Mouse (Mus musculus) thymus, adult 18-20 months (tissue): Measurements from ENCODE around the gene Hspa1l.
"Not testable (repeated sequence)": the region's sequence is repeated elsewhere in the genome, so short reads cannot be mapped to it uniquely, and the experiment has no call there.

Source experiments
- DNase-seq, 2 experiments: peaks; one replicate each; pipeline ENCODE4 v3.0.0; 2022; ENCODE audit warnings: mixed read lengths in 2 of 2

The Hspa1l gene

DNA sequence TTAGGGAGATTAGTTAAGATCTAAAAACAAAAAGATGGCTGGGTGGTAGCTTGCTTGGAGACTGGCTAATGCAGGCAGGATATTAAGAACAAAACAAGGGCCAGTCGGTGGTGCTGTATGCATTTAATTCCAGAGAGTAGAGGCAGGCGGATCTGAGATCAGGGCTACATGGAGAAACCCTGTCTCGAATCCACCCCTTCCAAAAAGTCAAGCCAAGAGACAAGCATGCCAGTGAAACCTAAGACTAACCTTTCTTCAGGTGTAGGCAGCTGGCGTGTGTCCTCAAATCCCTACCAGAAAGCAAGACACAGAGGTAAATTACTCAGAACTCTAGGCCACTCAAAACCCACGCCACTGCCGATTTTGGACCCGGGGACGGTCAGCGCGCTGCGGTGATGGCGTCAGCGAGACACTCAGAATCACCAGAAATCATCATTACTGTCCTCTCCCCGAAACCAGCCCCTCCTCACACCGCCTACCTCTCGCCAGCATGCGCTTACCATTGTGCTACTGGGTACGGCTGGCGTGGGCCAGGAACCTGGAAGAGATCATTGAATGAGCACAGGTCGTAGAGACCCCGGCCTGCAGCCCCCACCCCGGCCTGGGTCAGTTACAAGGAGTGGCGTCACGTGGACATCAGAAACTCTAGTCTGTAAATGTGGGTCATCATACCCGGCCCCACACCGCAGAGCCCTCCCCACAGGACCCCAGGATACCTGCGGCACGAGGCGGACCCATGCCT, 20.7 kb upstream of the Hspa1l start:
- DNase-seq: peak in 1 of 2 experiments; percentile 59

GRCm38 (mm10) chr17:34952378-34953040, 20.0 kb upstream of the Hspa1l start:
- DNase-seq: peak in 1 of 2 experiments; percentile 44

- DNase-seq: no peak
Measured at GRCm38 (mm10) chr17:34953258-34953657, 19.2 kb upstream of the Hspa1l start.

- DNase-seq: no peak
Measured at GRCm38 (mm10) chr17:34953904-34954303, 18.6 kb upstream of the Hspa1l start.

- no peak for DNase-seq
Measured at GRCm38 (mm10) chr17:34954831-34955230, 17.7 kb upstream of the Hspa1l start.

DNA sequence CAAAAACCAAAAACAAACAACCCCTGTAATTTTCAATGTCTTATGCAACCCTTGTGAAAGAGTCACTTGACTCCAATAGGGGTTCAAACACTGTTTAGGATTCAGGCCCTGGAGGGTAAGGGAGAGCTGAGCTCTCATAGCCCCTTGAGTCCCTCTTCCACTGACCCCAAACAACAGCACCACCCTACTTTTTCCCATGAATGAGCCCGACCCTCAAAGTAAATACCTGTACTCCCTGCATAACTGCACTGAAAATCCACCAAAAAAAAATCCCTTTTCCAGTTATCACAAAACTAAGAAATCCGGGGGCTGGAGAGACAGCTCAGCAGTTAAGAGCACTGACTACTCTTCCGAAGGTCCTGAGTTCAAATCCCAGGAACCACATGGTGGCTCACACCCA, 16.6 kb upstream of the Hspa1l start:
- DNase-seq: no peak

- no peak for DNase-seq
Measured at GRCm38 (mm10) chr17:34956340-34956739, 16.2 kb upstream of the Hspa1l start.

GRCm38 (mm10) chr17:34957291-34957690, 15.2 kb upstream of the Hspa1l start:
- DNase-seq: not testable (repeated sequence)

GRCm38 (mm10) chr17:34957966-34958365, 14.5 kb upstream of the Hspa1l start:
- not testable (repeated sequence) for DNase-seq

DNA sequence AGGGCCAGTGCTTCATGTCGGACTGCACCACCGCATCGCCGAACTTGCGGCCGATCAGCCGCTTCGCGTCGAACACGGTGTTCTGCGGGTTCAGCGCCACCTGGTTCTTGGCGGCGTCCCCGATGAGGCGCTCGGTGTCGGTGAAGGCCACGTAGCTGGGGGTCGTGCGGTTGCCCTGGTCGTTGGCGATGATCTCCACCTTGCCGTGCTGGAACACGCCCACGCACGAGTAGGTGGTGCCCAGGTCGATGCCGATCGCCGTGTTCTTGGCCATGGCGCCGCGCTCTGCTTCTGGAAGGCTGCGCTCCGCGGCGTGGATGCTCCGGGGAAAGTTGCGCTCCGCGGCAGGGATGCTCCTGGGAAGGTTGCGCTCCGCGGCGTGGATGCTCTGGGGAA, 13.8 kb upstream of the Hspa1l start:
- DNase-seq: not testable (repeated sequence)

DNA sequence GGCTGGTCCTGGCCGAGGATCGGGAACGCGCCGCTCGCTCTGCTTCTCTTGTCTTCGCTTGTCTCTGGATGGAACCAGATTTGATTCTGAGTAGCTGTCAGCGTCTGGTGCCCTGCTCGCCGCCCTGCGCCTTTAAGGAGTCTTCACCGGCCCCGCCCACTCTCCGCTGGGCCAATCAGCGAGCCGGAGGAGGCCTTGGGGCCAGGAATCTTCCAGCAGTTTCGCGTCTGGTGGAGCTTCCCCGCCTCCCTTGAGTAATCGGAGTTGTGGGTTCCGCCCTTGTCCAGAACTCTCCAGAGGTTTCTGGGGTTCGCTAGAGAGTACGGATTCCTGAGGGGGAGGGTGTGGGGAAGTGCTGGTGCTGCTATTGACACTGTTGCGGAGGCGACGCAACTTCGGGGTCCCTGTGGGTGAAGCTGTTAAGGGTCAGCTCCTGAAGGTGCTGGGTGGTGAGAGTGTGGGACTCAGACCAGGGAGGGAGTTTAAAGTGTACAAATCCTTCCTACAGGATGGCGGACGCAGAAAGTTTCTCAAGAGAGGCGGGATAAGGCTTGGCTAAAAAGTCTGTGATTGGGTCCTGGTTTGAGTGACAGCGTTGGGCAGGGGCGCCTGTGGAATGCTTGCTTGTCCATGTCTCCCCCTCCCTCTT, 13.2 kb upstream of the Hspa1l start, which contains the start of gene Hspa1b:
Gene Hspa1b, minus strand, starts transcription at position 109 of the 649 bp plus-strand sequence.
- peak; percentile 63 to 76 for DNase-seq

- no peak for DNase-seq
Measured at GRCm38 (mm10) chr17:34959881-34960515, 12.5 kb upstream of the Hspa1l start.

DNA sequence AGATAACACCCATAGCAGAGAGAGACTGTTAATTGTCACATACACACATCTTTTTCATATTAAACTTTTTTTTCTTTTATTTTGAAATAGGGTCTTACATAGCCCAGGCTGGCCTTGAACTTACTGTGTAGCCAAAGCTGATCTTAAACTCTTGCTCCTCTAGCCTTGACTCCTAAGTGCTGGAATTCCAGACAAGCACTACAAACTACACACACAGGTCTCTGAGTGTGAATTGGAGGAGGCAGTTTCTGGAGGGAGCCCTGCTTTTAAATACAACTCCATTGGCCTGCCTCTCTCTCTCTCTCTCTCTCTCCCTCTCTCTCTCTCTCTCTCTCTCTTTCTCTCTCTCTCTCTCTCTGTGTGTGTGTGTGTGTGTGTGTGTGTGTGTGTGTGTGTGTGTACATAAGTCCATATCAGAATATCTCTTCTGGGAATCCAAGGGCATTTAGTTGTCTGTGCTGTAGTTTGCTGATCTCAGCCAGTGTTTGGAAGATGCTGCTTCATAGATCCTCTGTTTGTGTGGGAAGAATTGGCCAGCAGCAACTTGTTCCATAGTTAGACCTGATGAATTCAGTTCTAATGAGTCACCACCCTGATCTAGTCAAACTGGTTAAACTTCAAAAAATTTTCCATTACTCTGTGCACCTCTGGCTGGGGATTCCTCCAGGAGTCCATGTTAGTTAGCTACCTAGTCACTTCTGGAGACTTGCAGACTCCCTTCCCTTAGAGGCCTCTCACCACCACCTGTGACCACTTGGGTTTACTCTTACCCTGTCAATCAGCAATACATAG, 11.6 kb upstream of the Hspa1l start:
- no peak for DNase-seq

DNA sequence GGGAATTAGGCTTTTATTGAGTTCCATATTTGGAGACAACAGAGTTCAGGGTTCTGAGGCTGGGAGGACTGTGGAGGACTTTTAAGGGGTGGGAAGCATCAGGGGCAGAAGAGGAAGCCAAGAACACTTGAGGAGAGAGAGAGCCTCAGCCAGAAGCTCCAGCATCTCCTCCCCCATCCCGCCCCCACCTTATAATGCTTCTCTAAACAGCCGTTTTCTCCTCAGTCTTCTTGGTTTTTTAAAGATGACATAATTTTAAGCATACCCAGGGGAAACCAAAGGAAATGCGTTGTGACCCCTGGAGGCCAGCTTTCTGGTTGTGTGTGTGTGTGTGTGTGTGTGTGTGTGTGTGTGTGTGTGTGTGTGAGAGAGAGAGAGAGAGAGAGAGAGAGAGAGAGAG, 10.4 kb upstream of the Hspa1l start:
- no peak for DNase-seq

DNA sequence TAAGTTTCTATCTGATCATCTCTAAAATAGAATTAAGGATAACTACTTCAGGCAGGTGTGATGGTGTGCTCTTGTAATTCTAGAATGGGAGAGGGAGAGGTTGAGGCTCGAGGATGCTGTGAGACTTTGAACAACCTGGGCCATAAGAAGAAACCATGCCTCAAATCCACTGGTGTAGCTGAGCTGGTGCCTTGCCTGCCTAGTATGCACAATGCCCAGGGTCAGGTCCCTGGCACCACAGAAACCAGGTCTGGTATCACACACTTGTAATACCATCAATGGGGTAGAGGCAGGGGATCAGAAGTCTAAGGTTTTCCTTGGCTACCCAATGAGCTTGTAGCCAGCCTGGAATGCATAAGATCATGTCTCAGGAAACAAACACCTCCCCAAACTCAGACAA, 9.7 kb upstream of the Hspa1l start:
- DNase-seq: no peak

DNA sequence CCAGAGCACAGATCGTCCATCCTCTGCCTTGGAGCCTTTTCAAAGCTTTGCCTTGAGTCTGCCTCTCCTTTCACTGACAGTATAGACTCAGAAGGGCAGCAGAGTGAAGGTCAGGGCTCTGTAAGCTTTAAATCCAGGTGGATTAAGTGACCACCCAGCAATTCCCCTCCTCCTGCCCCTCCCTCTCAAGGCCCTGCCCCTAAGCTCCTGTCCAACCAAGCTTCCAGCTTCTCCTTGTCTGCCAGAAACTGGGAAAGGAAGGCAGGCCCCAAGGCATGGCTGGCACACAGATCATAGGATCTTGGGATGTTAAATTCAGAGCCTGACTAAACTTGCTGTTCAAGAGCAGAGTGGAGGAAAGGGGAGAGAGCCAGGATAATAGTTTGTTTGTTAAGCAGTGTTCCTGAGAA, 7.9 kb upstream of the Hspa1l start:
- no peak for DNase-seq

GRCm38 (mm10) chr17:34965627-34966026, 6.9 kb upstream of the Hspa1l start:
- no peak for DNase-seq

- not testable (repeated sequence) for DNase-seq
Measured at GRCm38 (mm10) chr17:34969822-34970221, 2.7 kb upstream of the Hspa1l start, which contains the start of gene Gm20481. TSS of gene Gm20481 (plus strand) at chr17:34969912.

DNA sequence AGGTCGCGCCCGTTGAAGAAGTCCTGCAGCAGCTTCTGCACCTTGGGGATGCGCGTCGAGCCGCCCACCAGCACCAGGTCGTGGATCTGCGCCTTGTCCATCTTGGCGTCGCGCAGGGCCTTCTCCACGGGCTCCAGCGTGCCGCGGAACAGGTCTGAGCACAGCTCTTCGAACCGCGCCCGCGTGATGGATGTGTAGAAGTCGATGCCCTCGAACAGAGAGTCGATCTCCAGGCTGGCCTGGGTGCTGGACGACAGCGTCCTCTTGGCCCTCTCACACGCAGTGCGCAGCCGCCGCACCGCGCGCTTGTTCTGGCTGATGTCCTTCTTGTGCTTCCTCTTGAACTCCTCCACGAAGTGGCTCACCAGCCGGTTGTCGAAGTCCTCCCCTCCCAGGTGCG, 1.7 kb upstream of the Hspa1l start:
- not testable (repeated sequence) for DNase-seq

- DNase-seq: not testable (repeated sequence)
Measured at GRCm38 (mm10) chr17:34971694-34972068, 822 bp upstream of the Hspa1l start.

DNA sequence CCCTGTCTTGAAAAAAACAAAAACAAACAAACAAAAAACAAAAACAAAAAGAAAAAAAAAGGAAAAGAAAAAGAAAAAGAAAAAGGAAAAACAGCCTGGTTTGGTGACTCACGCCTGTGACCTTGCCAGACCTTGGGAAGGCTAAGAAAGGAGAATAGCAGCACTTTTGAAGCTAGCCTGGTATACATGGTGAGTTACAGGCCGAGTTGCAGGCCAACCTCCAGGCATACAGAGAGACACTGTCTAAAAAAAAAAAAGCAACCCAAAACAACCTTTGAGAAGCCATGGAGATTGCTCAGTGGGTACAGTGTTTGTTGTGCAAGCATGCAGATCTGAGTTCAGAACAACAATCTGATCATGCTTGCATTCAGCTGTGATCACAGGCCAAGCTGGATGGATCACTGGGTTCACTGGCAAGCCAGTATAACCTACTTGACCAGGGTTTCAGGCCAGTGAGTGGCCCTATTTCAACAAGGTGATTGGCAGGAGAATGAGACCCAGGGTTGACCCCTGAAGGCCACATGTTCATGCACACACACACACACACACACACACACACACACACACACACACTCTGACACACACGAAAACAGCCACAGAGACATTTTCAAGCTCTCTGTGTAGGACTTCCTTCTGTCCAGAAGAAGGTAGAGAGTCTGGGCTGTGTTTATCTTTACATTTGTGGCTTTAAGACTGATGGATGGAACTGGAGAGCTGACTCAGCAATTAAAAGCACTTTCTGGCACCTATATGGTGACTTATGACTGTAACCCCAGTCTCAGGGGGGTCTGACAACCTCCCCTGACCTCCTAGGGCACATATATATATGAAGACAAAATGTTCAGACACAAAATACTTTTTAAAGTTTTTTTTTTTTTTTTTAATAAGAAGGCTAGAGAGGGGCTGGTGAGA, 3.3 kb downstream of the Hspa1l start:
- DNase-seq: no peak
